Mouse (Mus musculus) midbrain, embryonic 10.5 days (tissue): ENCODE measurements around the gene Hdhd5. TPM values are rescaled to one million over a fixed set of nuclear protein-coding genes. Genes with fewer than 3 reads are reported as not detected.

Experiments used
- DNase-seq: peaks from one replicate; pipeline ENCODE4 v3.0.0-alpha.2; 2017; ENCODE audit warnings: low spot score
- H3K27ac ChIP-seq: fragments of 300-500 bp; sonication (generic); replicated peaks from 2 replicates; pipeline ENCODE4 v1.5.1; 2016; ENCODE audit warnings: mild to moderate bottlenecking
- H3K27me3 ChIP-seq: fragments of 300-500 bp; sonication (generic); 2 replicates; pipeline ENCODE4 v1.6.1; 2016; ENCODE audit warnings: low read depth, mild to moderate bottlenecking; ENCODE audit not compliant: poor library complexity, severe bottlenecking
- H3K36me3 ChIP-seq: fragments of 300-500 bp; sonication (generic); 2 replicates; pipeline ENCODE4 v1.6.1; 2016; ENCODE audit warnings: mild to moderate bottlenecking, moderate library complexity
- H3K4me1 ChIP-seq: fragments of 300-500 bp; sonication (generic); 2 replicates; pipeline ENCODE4 v1.6.1; 2016
- H3K4me3 ChIP-seq: fragments of 300-500 bp; sonication (generic); 2 replicates; pipeline ENCODE4 v1.5.1; 2016; ENCODE audit warnings: mild to moderate bottlenecking, moderate library complexity
- H3K9me3 ChIP-seq: fragments of 300-500 bp; sonication (generic); replicated peaks from 2 replicates; pipeline ENCODE4 v1.6.1; 2016; ENCODE audit warnings: mild to moderate bottlenecking
- WGBS: fragments of 180-500 bp; shearing (Covaris S2); methylation state at CpG from one replicate; pipeline ENCODE4 v1.1.7; 2016; 5-methylcytosine and 5-hydroxymethylcytosine counted together
- polyA plus RNA-seq: library from polyadenylated mRNA; unstranded; fragments of >200 nt; fragmentation: Nextera tagmentation; extraction: Ambion mirVana; gene quantifications from 2 replicates; pipeline ENCODE4 v1.2.1, GENCODE M21; 2016

Gene Hdhd5
- polyA plus RNA-seq, 1 experiment from 2014 or later: 21.6 TPM

DNA sequence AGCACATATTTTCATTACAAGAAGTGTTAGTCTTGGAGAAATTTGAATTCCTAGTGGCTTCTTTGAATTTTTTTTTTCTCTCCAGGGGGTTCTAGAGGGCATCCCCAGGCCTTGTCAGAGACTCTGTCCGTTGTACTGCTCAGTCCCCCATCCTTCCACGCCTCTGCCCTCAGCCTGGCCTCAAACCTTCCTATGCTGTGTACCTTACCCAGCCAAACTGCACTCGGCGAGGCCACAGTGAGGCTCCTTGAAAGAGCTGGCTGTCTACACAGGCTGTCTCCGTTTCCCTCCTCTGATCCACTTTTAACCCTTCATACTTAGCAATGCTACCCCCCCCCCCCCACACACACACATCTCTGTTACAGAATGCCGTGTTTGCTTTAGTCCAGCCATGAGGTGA lies 68.9 kb downstream of the Hdhd5 start:
- Histone ChIP-seq H3K27ac (no peak overlapping the region), H3K36me3 (no peaks in the 10 kb centered on the region), H3K9me3 (no peaks in the 10 kb centered on the region), H3K4me3 (no peak overlapping the region), H3K4me1 (peaks cover 18% of the 10 kb centered on the region), H3K27me3 (peaks cover 52% of the 10 kb centered on the region)
- no peak for DNase-seq
- 59% methylated on average over 6 of the region's 6 CpGs for WGBS

DNA sequence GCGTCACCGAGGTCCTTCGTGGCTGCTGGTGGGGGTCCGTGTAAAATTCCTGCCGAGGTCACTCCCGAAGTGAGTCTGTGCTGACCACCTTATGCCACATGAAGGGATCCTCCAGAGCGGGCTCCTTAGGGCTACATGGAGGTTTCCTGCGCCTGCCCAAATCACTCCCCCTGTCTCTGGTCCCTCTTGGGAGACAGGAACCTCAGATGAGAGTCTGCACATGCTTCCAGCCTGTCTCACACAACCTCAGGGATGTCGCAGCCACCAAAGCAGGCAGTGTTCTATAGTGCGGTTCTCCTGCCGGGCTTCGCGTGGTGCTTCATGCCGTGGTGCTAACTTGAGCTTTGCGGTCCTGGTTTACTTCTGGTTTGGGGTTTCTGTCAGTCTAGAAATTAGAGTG lies 69.9 kb downstream of the Hdhd5 start:
- 71% methylated on average over 15 of the region's 15 CpGs for whole genome bisulfite sequencing
- Histone ChIP-seq H3K4me1 (peaks cover 18% of the 10 kb centered on the region), H3K27ac (no peak overlapping the region), H3K9me3 (no peaks in the 10 kb centered on the region), H3K27me3 (peaks cover 52% of the 10 kb centered on the region), H3K4me3 (no peak overlapping the region), H3K36me3 (no peaks in the 10 kb centered on the region)
- DNase-seq: no peak

Other genes with a start within 250 kb of the Hdhd5 start
- not detected in 2 replicates for gene D330020A13Rik, start 237.0 kb downstream of the Hdhd5 start, polyA plus RNA-seq
- 0.05 and 0.11 TPM in 2 replicates for gene B4galnt3, start 236.8 kb downstream of the Hdhd5 start, polyA plus RNA-seq
- 49.0 and 49.9 TPM in 2 replicates for gene Kdm5a, start 167.2 kb downstream of the Hdhd5 start, polyA plus RNA-seq
- gene Ccdc77, start 166.9 kb downstream of the Hdhd5 start, polyA plus RNA-seq: 29.6 and 29.7 TPM in 2 replicates
- gene Il17ra, start 68.1 kb downstream of the Hdhd5 start, polyA plus RNA-seq: 4.8 and 5.1 TPM in 2 replicates
- gene Tmem121b, start 37.5 kb downstream of the Hdhd5 start, polyA plus RNA-seq: 0.49 and 0.79 TPM in 2 replicates
- gene Cecr2, start 135.1 kb upstream of the Hdhd5 start, polyA plus RNA-seq: 13.4 and 14.6 TPM in 2 replicates
- gene Slc25a18, start 242.3 kb upstream of the Hdhd5 start, polyA plus RNA-seq: 0.35 and 1.2 TPM in 2 replicates